Mouse (Mus musculus) forebrain, postnatal 0 days (tissue): Measurements from ENCODE around the gene Myct1. TPM values are rescaled to one million over a fixed set of nuclear protein-coding genes. Genes with fewer than 3 reads are reported as not detected.
A peak's percentile ranks its signal among the peaks of the same experiment; 100 is the strongest.

ENCODE experiments used
- ATAC-seq: fragments of 200-750 bp; cut with Nextera tagmentation; 2 replicates; pipeline ENCODE4 v1.8.0; 2017; ENCODE audit warnings: mild to moderate bottlenecking, moderate library complexity
- DNase-seq: peaks from one replicate; pipeline ENCODE4 v3.0.0-alpha.2; 2015
- H3K27ac ChIP-seq: fragments of 300-500 bp; sonication (generic); 2 replicates; pipeline ENCODE4 v1.5.1; 2014; ENCODE audit warnings: low read depth, mild to moderate bottlenecking, antibody characterized with exemption, low read length, moderate library complexity, mixed read lengths
- H3K27me3 ChIP-seq: fragments of 300-500 bp; sonication (generic); 2 replicates; pipeline ENCODE4 v1.6.1; 2014; ENCODE audit warnings: mild to moderate bottlenecking, low read length, mixed read lengths; ENCODE audit not compliant: insufficient read depth
- H3K36me3 ChIP-seq: fragments of 300-500 bp; sonication (generic); 2 replicates; pipeline ENCODE4 v1.6.1; 2014; ENCODE audit warnings: mild to moderate bottlenecking, moderate library complexity; ENCODE audit not compliant: insufficient read depth
- H3K4me1 ChIP-seq: fragments of 300-500 bp; sonication (generic); 2 replicates; pipeline ENCODE4 v1.6.1; 2014; ENCODE audit warnings: antibody characterized with exemption; ENCODE audit not compliant: insufficient read depth
- H3K4me2 ChIP-seq: fragments of 300-500 bp; sonication (generic); 2 replicates; pipeline ENCODE4 v1.6.1; 2014; ENCODE audit warnings: low read depth, mild to moderate bottlenecking, moderate library complexity
- H3K4me3 ChIP-seq: fragments of 300-500 bp; sonication (generic); 2 replicates; pipeline ENCODE4 v1.5.1; 2014; ENCODE audit warnings: low read depth, low read length, mixed read lengths
- H3K9ac ChIP-seq: fragments of 300-500 bp; sonication (generic); 2 replicates; pipeline ENCODE4 v1.6.1; 2014; ENCODE audit warnings: mild to moderate bottlenecking
- H3K9me3 ChIP-seq: fragments of 300-500 bp; sonication (generic); 2 replicates; pipeline ENCODE4 v1.6.1; 2016; ENCODE audit warnings: low read length
- CTCF ChIP-seq: sonication (generic); IDR thresholded peaks from 2 replicates; pipeline ENCODE4 v1.5.1; 2016; ENCODE audit warnings: antibody characterized with exemption, control low read depth, low read depth
- WGBS: fragments of 180-500 bp; shearing (Covaris S2); extraction: QIAGEN DNeasy Blood & Tissue Kit; methylation state at CpG from one replicate; pipeline ENCODE4 v1.1.7; 2014; 5-methylcytosine and 5-hydroxymethylcytosine counted together
- polyA plus RNA-seq: library from polyadenylated mRNA; unstranded; fragments of >200 nt; fragmentation: Nextera tagmentation; extraction: Ambion mirVana; gene quantifications from 2 replicates; pipeline ENCODE4 v1.2.1, GENCODE M21; 2015
- total RNA-seq: library from RNA; depleted of rRNA; stranded (reverse); fragments of >200 nt; gene quantifications from 2 replicates; pipeline ENCODE4 v1.2.3, GENCODE M21; 2014

The Myct1 gene
- total and polyA plus RNA-seq, 2 experiments from 2014 or later = 0.81 to 0.90 TPM

- DNase-seq (no peak), ATAC-seq (no peak)
- no peaks in the 10 kb centered on the region for H3K9me3 ChIP-seq
- WGBS = 85% methylated on average over 2 of the region's 2 CpGs
- no peak overlapping the region for H3K4me2 ChIP-seq
- no peak overlapping the region for H3K9ac ChIP-seq
- no peaks in the 10 kb centered on the region for H3K4me1 ChIP-seq
- no peak overlapping the region for H3K4me3 ChIP-seq
- H3K27me3 ChIP-seq = no peaks in the 10 kb centered on the region
- H3K36me3 ChIP-seq = no peaks in the 10 kb centered on the region
- no peak overlapping the region for H3K27ac ChIP-seq
- no peak for TF ChIP-seq CTCF
These were observed 2.5 kb upstream of the Myct1 start for GRCm38 (mm10) chr10:5591061-5591460.

GRCm38 (mm10) chr10:5591996-5592395 is 1.6 kb upstream of the Myct1 start:
- no peaks in the 10 kb centered on the region for H3K36me3 ChIP-seq
- DNase-seq (no peak), ATAC-seq (no peak)
- WGBS = 82% methylated on average over 4 of the region's 4 CpGs
- no peak overlapping the region for H3K4me2 ChIP-seq
- no peaks in the 10 kb centered on the region for H3K9me3 ChIP-seq
- H3K9ac ChIP-seq = no peak overlapping the region
- no peaks in the 10 kb centered on the region for H3K27me3 ChIP-seq
- no peaks in the 10 kb centered on the region for H3K4me1 ChIP-seq
- H3K4me3 ChIP-seq = no peak overlapping the region
- H3K27ac ChIP-seq = no peak overlapping the region
- no peak for TF ChIP-seq CTCF

- Histone ChIP-seq H3K4me2 (no peak overlapping the region), H3K27ac (no peak overlapping the region), H3K9me3 (no peaks in the 10 kb centered on the region), H3K4me1 (no peaks in the 10 kb centered on the region), H3K36me3 (no peaks in the 10 kb centered on the region), H3K27me3 (no peaks in the 10 kb centered on the region), H3K4me3 (no peak overlapping the region), H3K9ac (no peak overlapping the region)
- no peak for TF ChIP-seq CTCF
- DNase-seq (no peak), ATAC-seq (no peak)
- 75% methylated on average over 5 of the region's 5 CpGs for WGBS
These were observed 882 bp downstream of the Myct1 start for GRCm38 (mm10) chr10:5594457-5594856.

GRCm38 (mm10) chr10:5596559-5596958 is 3.0 kb downstream of the Myct1 start:
- TF ChIP-seq CTCF = no peak
- Histone ChIP-seq H3K4me1 (no peaks in the 10 kb centered on the region), H3K9me3 (no peaks in the 10 kb centered on the region), H3K4me2 (no peak overlapping the region), H3K36me3 (no peaks in the 10 kb centered on the region), H3K27ac (no peak overlapping the region), H3K27me3 (no peaks in the 10 kb centered on the region), H3K9ac (no peak overlapping the region), H3K4me3 (no peak overlapping the region)
- 60% methylated on average over 6 of the region's 6 CpGs for WGBS
- DNase-seq = no peak
- ATAC-seq = no peak

- 19% methylated on average over 7 of the region's 7 CpGs for WGBS
- H3K4me3 ChIP-seq = no peak overlapping the region
- no peaks in the 10 kb centered on the region for H3K36me3 ChIP-seq
- H3K9me3 ChIP-seq = no peaks in the 10 kb centered on the region
- H3K4me2 ChIP-seq = no peak overlapping the region
- H3K4me1 ChIP-seq = no peaks in the 10 kb centered on the region
- ATAC-seq = peak; percentile 90
- no peak overlapping the region for H3K9ac ChIP-seq
- no peak overlapping the region for H3K27ac ChIP-seq
- peak; percentile 87 for TF ChIP-seq CTCF
- H3K27me3 ChIP-seq = no peaks in the 10 kb centered on the region
- peak; percentile 89 for DNase-seq
These were observed 6.5 kb downstream of the Myct1 start for GRCm38 (mm10) chr10:5600123-5600522.

GRCm38 (mm10) chr10:5603512-5603911 is 9.9 kb downstream of the Myct1 start:
- Histone ChIP-seq H3K4me3 (no peak overlapping the region), H3K9ac (no peak overlapping the region), H3K9me3 (no peaks in the 10 kb centered on the region), H3K36me3 (no peaks in the 10 kb centered on the region), H3K4me2 (no peak overlapping the region), H3K4me1 (no peaks in the 10 kb centered on the region), H3K27ac (no peak overlapping the region), H3K27me3 (no peaks in the 10 kb centered on the region)
- TF ChIP-seq CTCF = no peak
- DNase-seq (no peak), ATAC-seq (no peak; the same call in 1 of the 2 replicates)
- WGBS = 91% methylated on average over 10 of the region's 10 CpGs

- H3K27ac ChIP-seq = no peak overlapping the region
- WGBS = 96% methylated on average over 13 of the region's 13 CpGs
These were observed 10.8 kb downstream of the Myct1 start for GRCm38 (mm10) chr10:5604371-5604770.

GRCm38 (mm10) chr10:5608874-5609273 is 15.3 kb downstream of the Myct1 start:
- WGBS = 70% methylated on average over 3 of the region's 3 CpGs
- no peak for DNase-seq
- H3K9me3 ChIP-seq = no peaks in the 10 kb centered on the region
- no peak overlapping the region for H3K4me2 ChIP-seq
- TF ChIP-seq CTCF = no peak
- H3K36me3 ChIP-seq = no peaks in the 10 kb centered on the region
- no peaks in the 10 kb centered on the region for H3K4me1 ChIP-seq
- H3K9ac ChIP-seq = no peak overlapping the region
- H3K27ac ChIP-seq = no peak overlapping the region
- no peak overlapping the region for H3K4me3 ChIP-seq
- no peak for ATAC-seq
- no peaks in the 10 kb centered on the region for H3K27me3 ChIP-seq

More at GRCm38 (mm10) chr10:5604371-5604770, 10.8 kb downstream of the Myct1 start:
- Histone ChIP-seq H3K4me2 (no peak overlapping the region), H3K4me3 (no peak overlapping the region), H3K9ac (no peak overlapping the region), H3K4me1 (no peaks in the 10 kb centered on the region), H3K36me3 (no peaks in the 10 kb centered on the region), H3K27me3 (no peaks in the 10 kb centered on the region), H3K9me3 (no peaks in the 10 kb centered on the region)
- ATAC-seq = no peak
- TF ChIP-seq CTCF = no peak
- no peak for DNase-seq
